Mouse (Mus musculus) kidney, adult 2 months (tissue): ENCODE measurements around the gene Peak1. TPM values are rescaled to one million over a fixed set of nuclear protein-coding genes. Genes with fewer than 3 reads are reported as not detected.

Source experiments
- DNase-seq: peaks from one replicate; pipeline ENCODE4 v3.0.0; 2021
- H3K27ac ChIP-seq: fragments of 200-500 bp; 2 replicates; pipeline ENCODE4 v1.5.1; 2012; ENCODE audit warnings: low read depth, low read length, control low read depth, inconsistent platforms; ENCODE audit not compliant: insufficient read depth
- H3K27me3 ChIP-seq: fragments of 200-500 bp; replicated peaks from 2 replicates; pipeline ENCODE4 v1.6.1; 2012; ENCODE audit warnings: mild to moderate bottlenecking, moderate library complexity, low read length, inconsistent platforms; ENCODE audit not compliant: control insufficient read depth, insufficient read depth
- H3K36me3 ChIP-seq: fragments of 200-500 bp; 2 replicates; pipeline ENCODE4 v1.6.1; 2012; ENCODE audit warnings: mild to moderate bottlenecking, moderate library complexity, low read length, inconsistent platforms; ENCODE audit not compliant: control insufficient read depth, insufficient read depth
- H3K4me1 ChIP-seq: fragments of 200-500 bp; 2 replicates; pipeline ENCODE4 v1.6.1; 2011; ENCODE audit warnings: low read length; ENCODE audit not compliant: control insufficient read depth, insufficient read depth
- H3K4me3 ChIP-seq: fragments of 200-500 bp; 2 replicates; pipeline ENCODE4 v1.5.1; 2011; ENCODE audit warnings: mild to moderate bottlenecking, low read depth, low read length, control low read depth; ENCODE audit not compliant: insufficient read depth
- CTCF ChIP-seq: fragments of 200-500 bp; conservative IDR thresholded peaks from 2 replicates; pipeline ENCODE4 v1.5.1; 2011; ENCODE audit warnings: low read depth, mild to moderate bottlenecking, control low read depth, low read length, moderate library complexity, mixed read lengths; ENCODE audit not compliant: insufficient read depth, insufficient read length
- POLR2A ChIP-seq: fragments of 200-500 bp; IDR thresholded peaks from one replicate; pipeline ENCODE4 v1.6.1; 2011; ENCODE audit warnings: low read depth, low read length, control low read depth
- WGBS: fragments of 180-500 bp; shearing (Covaris S2); methylation state at CpG from one replicate; pipeline ENCODE4 v1.1.7; 2018; 5-methylcytosine and 5-hydroxymethylcytosine counted together
- polyA plus RNA-seq: library from polyadenylated mRNA; depleted of rRNA; stranded (reverse); fragments of >200 nt; gene quantifications from 2 replicates; pipeline ENCODE4 v1.2.3, GENCODE M21; 2012; rRNA removed

Gene Peak1
- 7.4 and 8.5 TPM in 2 replicates for polyA plus RNA-seq

- Histone ChIP-seq H3K36me3 (no peaks in the 10 kb centered on the region), H3K27ac (peak within 1 kb of the TSS; percentile 84), H3K4me3 (peak within 1 kb of the TSS; percentile 90), H3K27me3 (no peaks in the 10 kb centered on the region), H3K4me1 (0 out of 2 replicates have a peak, but pooled peaks cover 9% of the 10 kb centered on the region)
- WGBS, result under 1% methylated on average over 58 of the region's 59 CpGs
- TF ChIP-seq CTCF, result no peak
- TF ChIP-seq POLR2A, result peak; percentile 47
- DNase-seq, result peak; percentile 100
These were observed at the start of gene Peak1, which contains the start of gene Hmg20a for GRCm38 (mm10) chr9:56417948-56418737. Gene Peak1 (minus strand): TSS chr9:56418067. Gene Hmg20a (plus strand): TSS chr9:56418609.

- TF ChIP-seq CTCF, result no peak
- no peak for TF ChIP-seq POLR2A
- no peaks in the 10 kb centered on the region for H3K27me3 ChIP-seq
- H3K27ac ChIP-seq, result no peak overlapping the region
- WGBS, result 90% methylated on average over 4 of the region's 4 CpGs
- H3K4me3 ChIP-seq, result no peak overlapping the region
- no peak for DNase-seq
- H3K36me3 ChIP-seq, result no peaks in the 10 kb centered on the region; the same call in 1 of the 2 replicates
- H3K4me1 ChIP-seq, result 0 out of 2 replicates have a peak, but pooled peaks cover 2% of the 10 kb centered on the region
These were observed 48.4 kb upstream of the Peak1 start for GRCm38 (mm10) chr9:56466251-56466650.

GRCm38 (mm10) chr9:56464863-56465654 is 47.2 kb upstream of the Peak1 start:
- no peaks in the 10 kb centered on the region for H3K27me3 ChIP-seq
- DNase-seq, result peak; percentile 67
- WGBS, result 32% methylated on average over 23 of the region's 23 CpGs
- H3K4me1 ChIP-seq, result 0 out of 2 replicates have a peak, but pooled peaks cover 2% of the 10 kb centered on the region
- H3K36me3 ChIP-seq, result no peaks in the 10 kb centered on the region; the same call in 1 of the 2 replicates
- no peak overlapping the region for H3K4me3 ChIP-seq
- H3K27ac ChIP-seq, result peak overlapping the region; percentile 56; the same call in 1 of the 2 replicates
- no peak for TF ChIP-seq POLR2A

GRCm38 (mm10) chr9:56463686-56464515 is 46.0 kb upstream of the Peak1 start:
- Histone ChIP-seq H3K36me3 (no peaks in the 10 kb centered on the region; the same call in 1 of the 2 replicates), H3K4me3 (no peak overlapping the region), H3K27me3 (no peaks in the 10 kb centered on the region), H3K4me1 (0 out of 2 replicates have a peak, but pooled peaks cover 4% of the 10 kb centered on the region), H3K27ac (peak overlapping the region; percentile 66; the same call in 1 of the 2 replicates)
- TF ChIP-seq POLR2A (no peak), CTCF (no peak)
- DNase-seq, result peak; percentile 74
- WGBS, result 53% methylated on average over 4 of the region's 4 CpGs

GRCm38 (mm10) chr9:56463046-56463445 is 45.2 kb upstream of the Peak1 start:
- no peaks in the 10 kb centered on the region; the same call in 1 of the 2 replicates for H3K36me3 ChIP-seq
- WGBS, result 85% methylated on average over 2 of the region's 2 CpGs
- TF ChIP-seq POLR2A (no peak), CTCF (no peak)
- peak overlapping the region; percentile 17; the same call in 1 of the 2 replicates for H3K27ac ChIP-seq
- DNase-seq, result no peak
- H3K4me1 ChIP-seq, result 0 out of 2 replicates have a peak, but pooled peaks cover 4% of the 10 kb centered on the region
- no peaks in the 10 kb centered on the region for H3K27me3 ChIP-seq
- H3K4me3 ChIP-seq, result no peak overlapping the region

GRCm38 (mm10) chr9:56462606-56463005 is 44.7 kb upstream of the Peak1 start:
- Histone ChIP-seq H3K4me3 (no peak overlapping the region), H3K27ac (no peak overlapping the region), H3K4me1 (0 out of 2 replicates have a peak, but pooled peaks cover 4% of the 10 kb centered on the region), H3K36me3 (no peaks in the 10 kb centered on the region), H3K27me3 (no peaks in the 10 kb centered on the region)
- peak; percentile 42 for DNase-seq
- TF ChIP-seq POLR2A, result no peak
- no peak for TF ChIP-seq CTCF
- 76% methylated on average over 1 of the region's 1 CpGs for WGBS
